Mouse (Mus musculus) liver, embryonic 12.5 days (tissue): ENCODE measurements at regions not wholly inside any gene's neighbourhood (a gene's known extent, or its start where the extent isn't known, plus 50 kb on each side); places are given as distances from the start of the nearest gene placed in this dataset.

Experiments
- ATAC-seq: fragments of 200-750 bp; cut with Nextera tagmentation; 2 replicates; pipeline ENCODE4 v1.8.0; 2017; ENCODE audit warnings: moderate number of reproducible peaks, mild to moderate bottlenecking, moderate library complexity
- H3K27ac ChIP-seq: fragments of 300-500 bp; sonication (generic); 2 replicates; pipeline ENCODE4 v1.5.1; 2016; ENCODE audit warnings: mild to moderate bottlenecking
- H3K27me3 ChIP-seq: fragments of 300-500 bp; sonication (generic); replicated peaks from 2 replicates; pipeline ENCODE4 v1.6.1; 2016; ENCODE audit warnings: mild to moderate bottlenecking, moderate library complexity
- H3K36me3 ChIP-seq: fragments of 300-500 bp; sonication (generic); 2 replicates; pipeline ENCODE4 v1.6.1; 2016; ENCODE audit warnings: mild to moderate bottlenecking, moderate library complexity
- H3K4me1 ChIP-seq: fragments of 300-500 bp; sonication (generic); 2 replicates; pipeline ENCODE4 v1.6.1; 2016
- H3K4me2 ChIP-seq: fragments of 300-500 bp; sonication (generic); 2 replicates; pipeline ENCODE4 v1.6.1; 2016; ENCODE audit warnings: mild to moderate bottlenecking, moderate library complexity
- H3K4me3 ChIP-seq: fragments of 300-500 bp; sonication (generic); 2 replicates; pipeline ENCODE4 v1.5.1; 2016; ENCODE audit warnings: mild to moderate bottlenecking, moderate library complexity
- H3K9ac ChIP-seq: fragments of 300-500 bp; sonication (generic); 2 replicates; pipeline ENCODE4 v1.6.1; 2016; ENCODE audit warnings: mild to moderate bottlenecking, moderate library complexity
- H3K9me3 ChIP-seq: fragments of 300-500 bp; sonication (generic); replicated peaks from 2 replicates; pipeline ENCODE4 v1.6.1; 2016; ENCODE audit warnings: mild to moderate bottlenecking, moderate library complexity
- WGBS: fragments of 180-500 bp; shearing (Covaris S2); methylation state at CpG from one replicate; pipeline ENCODE4 v1.1.7; 2016; ENCODE audit not compliant: insufficient replicate concordance; 5-methylcytosine and 5-hydroxymethylcytosine counted together

DNA sequence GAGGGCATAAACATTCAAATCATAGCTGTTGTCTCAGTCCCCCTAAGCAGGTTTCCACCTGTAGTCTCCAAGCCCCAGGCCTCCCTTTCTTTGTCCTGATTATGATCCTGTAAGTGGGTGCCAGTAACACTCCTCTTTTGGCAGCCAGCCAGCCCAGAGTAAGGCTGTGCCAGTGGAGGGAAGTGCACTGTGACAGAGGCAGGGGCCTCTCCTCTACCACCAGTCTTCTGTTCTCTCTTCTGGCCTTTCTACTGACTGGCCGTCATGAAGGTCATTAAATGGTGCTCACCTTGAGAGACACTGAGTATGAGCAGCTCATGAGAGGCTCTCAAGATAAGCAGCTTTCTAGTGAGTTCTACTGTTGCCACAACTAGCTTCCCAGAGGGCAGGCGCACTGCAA is 63.5 kb upstream of the Met start:
- H3K4me3 ChIP-seq: no peak overlapping the region
- H3K9me3 ChIP-seq: no peaks in the 10 kb centered on the region
- no peak overlapping the region for H3K9ac ChIP-seq
- H3K4me1 ChIP-seq: no peaks in the 10 kb centered on the region
- 61% methylated on average over 2 of the region's 2 CpGs for WGBS
- no peaks in the 10 kb centered on the region for H3K27me3 ChIP-seq
- no peak overlapping the region for H3K4me2 ChIP-seq
- H3K27ac ChIP-seq: no peak overlapping the region
- ATAC-seq: no peak
- no peaks in the 10 kb centered on the region for H3K36me3 ChIP-seq

DNA sequence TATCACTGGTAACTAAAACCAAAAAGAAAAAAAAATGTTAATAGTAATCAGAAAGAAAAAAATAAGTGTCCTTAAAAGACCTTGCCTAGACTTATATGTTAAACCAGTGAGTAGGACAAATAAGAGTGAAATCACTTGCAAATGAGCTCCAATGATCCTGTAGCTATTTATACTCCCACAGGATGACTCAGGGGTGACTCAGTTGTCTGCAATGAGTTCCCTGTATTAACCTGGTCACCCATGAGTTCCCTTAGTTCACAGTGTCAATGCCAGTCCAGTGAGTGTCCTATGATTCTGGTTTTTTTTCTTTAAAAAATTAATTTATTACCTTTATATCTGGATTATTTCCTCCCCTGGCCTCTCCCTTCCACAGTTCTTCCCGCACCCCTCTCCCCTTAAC is 55.5 kb upstream of the Met start:
- H3K27me3 ChIP-seq: no peaks in the 10 kb centered on the region
- H3K4me3 ChIP-seq: no peak overlapping the region
- 58% methylated on average over 1 of the region's 1 CpGs for WGBS
- no peak for ATAC-seq
- no peaks in the 10 kb centered on the region for H3K4me1 ChIP-seq
- H3K27ac ChIP-seq: no peak overlapping the region
- no peak overlapping the region for H3K9ac ChIP-seq
- no peaks in the 10 kb centered on the region for H3K36me3 ChIP-seq
- H3K9me3 ChIP-seq: no peaks in the 10 kb centered on the region
- H3K4me2 ChIP-seq: no peak overlapping the region

DNA sequence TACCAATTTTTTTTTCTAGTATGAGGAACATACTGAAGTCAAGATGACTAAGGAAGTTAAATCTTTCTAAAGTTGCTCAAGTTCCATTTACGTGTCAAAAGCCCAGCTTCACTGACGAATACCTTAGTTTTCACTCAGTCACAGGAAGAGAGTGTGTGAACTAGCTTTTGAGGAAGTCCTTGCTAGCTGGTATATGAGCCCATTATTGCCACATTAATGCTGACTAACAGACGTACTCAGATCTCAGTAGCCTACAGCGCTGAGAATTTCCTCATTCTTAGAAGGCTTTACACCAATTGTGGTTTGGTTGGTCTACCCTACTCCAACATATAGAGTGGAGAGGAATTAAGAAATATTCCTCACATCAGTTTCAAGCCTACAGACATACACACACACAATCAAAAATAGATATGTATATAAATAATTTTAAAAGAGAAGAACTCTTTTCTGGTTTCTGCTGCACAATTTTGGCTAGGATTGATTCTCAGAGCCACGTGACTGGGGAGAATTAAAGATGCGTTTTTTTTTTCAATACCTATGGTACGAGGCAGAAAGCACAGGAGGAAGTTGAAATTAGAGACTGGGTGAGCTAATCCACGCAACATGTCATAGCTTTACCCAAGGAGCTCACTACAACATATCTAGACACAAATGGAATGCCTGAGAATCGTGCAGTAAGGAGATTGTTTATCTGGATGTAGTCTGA is 53.7 kb upstream of the Met start:
- no peak overlapping the region for H3K9ac ChIP-seq
- H3K4me1 ChIP-seq: no peaks in the 10 kb centered on the region
- H3K27me3 ChIP-seq: no peaks in the 10 kb centered on the region
- no peaks in the 10 kb centered on the region for H3K36me3 ChIP-seq
- H3K27ac ChIP-seq: no peak overlapping the region
- 26% methylated on average over 9 of the region's 9 CpGs for WGBS
- ATAC-seq: peak; percentile 46; the same call in 1 of the 2 replicates
- H3K4me2 ChIP-seq: no peak overlapping the region
- H3K4me3 ChIP-seq: no peak overlapping the region
- no peaks in the 10 kb centered on the region for H3K9me3 ChIP-seq

DNA sequence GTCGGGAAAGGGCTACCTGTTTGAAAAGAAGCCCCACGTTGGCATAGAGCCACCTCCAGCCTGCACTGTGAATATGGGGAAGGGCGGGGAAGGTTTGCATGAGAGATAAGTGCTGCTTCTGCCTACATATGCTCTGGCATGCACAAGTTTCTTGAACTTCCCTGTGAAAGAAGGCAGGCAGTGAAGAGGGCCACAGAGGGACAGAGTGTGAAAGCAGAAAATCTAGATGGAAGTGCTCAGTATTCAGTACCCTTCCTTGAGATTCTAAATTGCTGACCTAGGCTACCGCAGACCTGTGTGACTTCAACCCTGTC is 53.2 kb upstream of the Met start:
- Histone ChIP-seq H3K4me3 (no peak overlapping the region), H3K9me3 (no peaks in the 10 kb centered on the region), H3K9ac (no peak overlapping the region), H3K36me3 (no peaks in the 10 kb centered on the region), H3K27ac (no peak overlapping the region), H3K27me3 (no peaks in the 10 kb centered on the region), H3K4me2 (no peak overlapping the region), H3K4me1 (no peaks in the 10 kb centered on the region)
- WGBS: 34% methylated on average over 4 of the region's 4 CpGs
- no peak for ATAC-seq
